Mouse (Mus musculus): ENCODE measurements around the gene Wipf1.

GRCm38 (mm10) chr2:73453085-73453484 is 76.4 kb downstream of the Wipf1 start:
- TF ChIP-seq CTCF (IDR thresholded peaks at IDR 0.05; ENCODE audit: control insufficient read depth, insufficient read depth, low read length) (no peak), POLR2A (IDR thresholded peaks at IDR 0.05; ENCODE audit: borderline replicate concordance, control insufficient read depth, low read depth, low read length) (no peak)
